Mouse (Mus musculus) neural tube, embryonic 14.5 days (tissue): Measurements from ENCODE around the gene Fcgr4. TPM values are rescaled to one million over a fixed set of nuclear protein-coding genes. Genes with fewer than 3 reads are reported as not detected.
"Not testable (repeated sequence)": the region's sequence is repeated elsewhere in the genome, so short reads cannot be mapped to it uniquely, and the experiment has no call there.

ENCODE experiments used
- ATAC-seq: fragments of 200-750 bp; cut with Nextera tagmentation; 2 replicates; pipeline ENCODE4 v1.8.0; 2017; ENCODE audit warnings: low read depth, mild to moderate bottlenecking, moderate TSS enrichment, moderate library complexity
- H3K27ac ChIP-seq: fragments of 300-500 bp; sonication (generic); 2 replicates; pipeline ENCODE4 v1.5.1; 2014; ENCODE audit warnings: low read depth, mild to moderate bottlenecking, control low read depth, low read length, moderate library complexity, mixed read lengths
- H3K27me3 ChIP-seq: fragments of 300-500 bp; sonication (generic); 2 replicates; pipeline ENCODE4 v1.6.1; 2014; ENCODE audit warnings: low read length; ENCODE audit not compliant: control insufficient read depth, insufficient read depth
- H3K36me3 ChIP-seq: fragments of 300-500 bp; sonication (generic); 2 replicates; pipeline ENCODE4 v1.6.1; 2014; ENCODE audit warnings: low read length, mixed read lengths; ENCODE audit not compliant: control insufficient read depth, insufficient read depth
- H3K4me1 ChIP-seq: fragments of 300-500 bp; sonication (generic); 2 replicates; pipeline ENCODE4 v1.6.1; 2014; ENCODE audit warnings: low read length; ENCODE audit not compliant: control insufficient read depth, insufficient read depth
- H3K4me2 ChIP-seq: fragments of 300-500 bp; sonication (generic); 2 replicates; pipeline ENCODE4 v1.6.1; 2014; ENCODE audit warnings: mild to moderate bottlenecking, low read depth, low read length, control low read depth
- H3K4me3 ChIP-seq: fragments of 300-500 bp; sonication (generic); 2 replicates; pipeline ENCODE4 v1.5.1; 2014; ENCODE audit warnings: low read depth, low read length, control low read depth, mixed read lengths
- H3K9ac ChIP-seq: fragments of 300-500 bp; sonication (generic); replicated peaks from 2 replicates; pipeline ENCODE4 v1.6.1; 2014; ENCODE audit warnings: low read depth, mild to moderate bottlenecking, control low read depth, low read length, mixed read lengths
- H3K9me3 ChIP-seq: fragments of 300-500 bp; sonication (generic); 2 replicates; pipeline ENCODE4 v1.6.1; 2016; ENCODE audit warnings: low read length; ENCODE audit not compliant: control insufficient read depth
- WGBS: fragments of 180-500 bp; shearing (Covaris S2); extraction: QIAGEN DNeasy Blood & Tissue Kit; methylation state at CpG from one replicate; pipeline ENCODE4 v1.1.7; 2014; 5-methylcytosine and 5-hydroxymethylcytosine counted together
- polyA plus RNA-seq: library from polyadenylated mRNA; unstranded; fragments of >200 nt; fragmentation: Nextera tagmentation; extraction: Ambion mirVana; gene quantifications from 2 replicates; pipeline ENCODE4 v1.2.1, GENCODE M21; 2014

Fcgr4 gene
- polyA plus RNA-seq, 1 experiment from 2014 or later, result not detected

DNA sequence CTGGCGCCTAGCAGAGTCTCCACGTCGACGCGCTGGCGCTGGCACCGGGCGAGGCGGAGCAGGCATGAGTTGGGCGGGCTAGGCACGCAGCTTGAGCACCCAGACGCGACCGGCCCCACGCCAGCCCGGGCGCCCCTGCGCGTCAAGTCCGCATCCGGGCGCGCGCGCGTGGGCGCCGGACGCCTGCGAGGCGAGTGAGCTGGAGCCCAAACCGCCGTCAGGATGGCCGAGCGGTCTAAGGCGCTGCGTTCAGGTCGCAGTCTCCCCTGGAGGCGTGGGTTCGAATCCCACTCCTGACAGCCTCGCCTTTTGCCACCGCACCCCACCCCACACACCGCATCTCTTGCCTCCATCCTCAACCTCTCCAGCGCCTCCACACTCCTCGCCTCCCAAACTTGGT lies 47.0 kb downstream of the Fcgr4 start:
- H3K4me2 ChIP-seq, result peak overlapping the region; percentile 29; the same call in 1 of the 2 replicates
- WGBS, result 6% methylated on average over 26 of the region's 45 CpGs
- peaks cover 20% of the 10 kb centered on the region for H3K27me3 ChIP-seq
- ATAC-seq, result peak; percentile 19
- not testable (repeated sequence) for H3K4me3 ChIP-seq, H3K4me1 ChIP-seq, H3K9me3 ChIP-seq, H3K27ac ChIP-seq, H3K36me3 ChIP-seq, H3K9ac ChIP-seq

DNA sequence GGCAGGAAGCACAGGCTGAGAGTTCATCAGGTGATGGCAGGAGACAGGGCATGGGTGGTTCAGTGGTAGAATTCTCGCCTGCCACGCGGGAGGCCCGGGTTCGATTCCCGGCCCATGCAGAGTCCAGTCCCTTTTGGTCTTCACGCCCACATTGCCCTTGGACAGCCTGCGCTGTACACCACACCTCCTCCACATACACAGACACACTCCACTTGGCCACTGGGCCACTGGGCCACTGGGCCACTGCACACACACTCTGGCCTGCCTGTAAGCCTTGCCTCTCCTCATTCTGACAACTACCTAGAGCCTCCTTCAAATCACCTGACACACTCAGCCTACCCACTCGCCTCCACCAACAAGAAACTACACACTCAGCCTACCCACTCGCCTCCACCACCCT lies 47.9 kb downstream of the Fcgr4 start:
- not testable (repeated sequence) for H3K9me3 ChIP-seq, H3K4me2 ChIP-seq, H3K4me3 ChIP-seq, H3K9ac ChIP-seq, H3K27ac ChIP-seq, H3K4me1 ChIP-seq, H3K36me3 ChIP-seq
- ATAC-seq, result peak; percentile 19; the same call in 1 of the 2 replicates
- 20% methylated on average over 2 of the region's 10 CpGs for WGBS
- H3K27me3 ChIP-seq, result peaks cover 20% of the 10 kb centered on the region

- not testable (repeated sequence) for H3K9me3 ChIP-seq, ATAC-seq, H3K9ac ChIP-seq, H3K4me1 ChIP-seq, H3K36me3 ChIP-seq, H3K4me3 ChIP-seq, H3K27ac ChIP-seq, H3K4me2 ChIP-seq
- H3K27me3 ChIP-seq, result peaks cover 19% of the 10 kb centered on the region
- 48% methylated on average over 5 of the region's 5 CpGs for WGBS
Measured at GRCm38 (mm10) chr1:171067928-171068327, 49.2 kb downstream of the Fcgr4 start.

DNA sequence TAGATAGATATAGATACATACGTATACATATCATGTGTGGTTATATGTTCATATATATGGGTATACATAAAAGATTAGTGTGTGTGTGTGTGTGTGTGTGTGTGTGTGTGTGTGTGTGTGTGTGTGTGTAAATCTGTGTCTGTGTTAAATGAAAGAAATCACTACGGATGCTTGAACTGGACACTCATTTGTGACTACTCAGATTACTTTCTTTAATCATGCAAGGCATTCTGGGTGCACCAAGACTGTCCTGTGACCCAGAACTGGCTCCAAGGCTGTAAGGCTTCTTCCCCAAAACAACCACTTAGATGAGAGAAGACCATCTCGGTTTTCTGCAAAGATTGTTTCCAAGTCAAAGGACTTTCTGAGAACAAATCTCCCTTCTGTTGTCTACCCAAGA lies 50.8 kb downstream of the Fcgr4 start:
- 67% methylated on average over 3 of the region's 3 CpGs for WGBS

DNA sequence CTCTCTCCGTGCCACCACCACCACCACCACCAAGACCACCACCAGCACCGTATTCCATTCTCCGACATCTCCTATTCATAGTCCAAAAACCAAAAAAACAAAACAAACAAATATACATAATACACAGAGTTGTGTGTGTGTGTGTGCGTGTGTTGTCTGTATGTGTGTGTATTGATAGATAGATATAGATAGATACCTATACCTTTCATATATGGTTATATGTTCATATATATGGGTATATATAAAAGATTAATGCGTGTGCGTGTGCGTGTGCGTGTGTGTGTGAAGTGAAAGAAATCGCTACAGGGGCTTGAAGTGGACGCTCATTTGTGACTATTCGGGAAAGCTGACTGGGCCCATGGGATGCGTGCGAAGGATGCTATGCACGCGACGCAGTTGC lies 52.2 kb downstream of the Fcgr4 start:
- H3K4me3 ChIP-seq, H3K4me2 ChIP-seq, H3K9ac ChIP-seq, H3K4me1 ChIP-seq, ATAC-seq, H3K27ac ChIP-seq, H3K9me3 ChIP-seq, H3K36me3 ChIP-seq: not testable (repeated sequence)
- H3K27me3 ChIP-seq, result peaks cover 11% of the 10 kb centered on the region
- WGBS, result 23% methylated on average over 11 of the region's 16 CpGs

More for the DNA sequence above, 50.8 kb downstream of the Fcgr4 start:
- H3K27me3 ChIP-seq, result peaks cover 12% of the 10 kb centered on the region
- H3K27ac ChIP-seq, H3K4me2 ChIP-seq, H3K9me3 ChIP-seq, H3K9ac ChIP-seq, ATAC-seq, H3K4me1 ChIP-seq, H3K4me3 ChIP-seq, H3K36me3 ChIP-seq: not testable (repeated sequence)

DNA sequence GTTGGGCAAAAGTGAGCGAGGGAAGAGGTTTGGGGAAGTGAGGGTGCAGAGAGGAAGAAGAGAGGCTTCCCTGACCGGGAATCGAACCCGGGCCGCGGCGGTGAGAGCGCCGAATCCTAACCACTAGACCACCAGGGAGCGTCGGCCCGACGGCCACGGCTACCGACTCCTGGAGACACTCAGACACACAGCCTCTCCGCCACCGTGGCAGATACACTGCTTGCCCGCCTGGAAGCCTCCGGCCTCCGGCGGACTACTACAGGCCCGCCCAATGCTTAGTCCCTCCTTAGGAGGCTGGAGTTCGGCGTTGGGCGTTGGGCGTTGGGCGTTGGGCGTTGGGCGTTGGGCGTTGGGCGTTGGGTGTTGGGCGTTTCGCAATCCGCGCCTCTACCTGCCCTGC lies 53.0 kb downstream of the Fcgr4 start:
- H3K4me3 ChIP-seq, H3K27ac ChIP-seq, H3K9ac ChIP-seq, H3K4me1 ChIP-seq, H3K9me3 ChIP-seq, H3K4me2 ChIP-seq, H3K36me3 ChIP-seq: not testable (repeated sequence)
- no CpG with 5 or more reads among the region's 35 CpGs for WGBS
- H3K27me3 ChIP-seq, result peaks cover 11% of the 10 kb centered on the region
- peak; percentile 36 for ATAC-seq

DNA sequence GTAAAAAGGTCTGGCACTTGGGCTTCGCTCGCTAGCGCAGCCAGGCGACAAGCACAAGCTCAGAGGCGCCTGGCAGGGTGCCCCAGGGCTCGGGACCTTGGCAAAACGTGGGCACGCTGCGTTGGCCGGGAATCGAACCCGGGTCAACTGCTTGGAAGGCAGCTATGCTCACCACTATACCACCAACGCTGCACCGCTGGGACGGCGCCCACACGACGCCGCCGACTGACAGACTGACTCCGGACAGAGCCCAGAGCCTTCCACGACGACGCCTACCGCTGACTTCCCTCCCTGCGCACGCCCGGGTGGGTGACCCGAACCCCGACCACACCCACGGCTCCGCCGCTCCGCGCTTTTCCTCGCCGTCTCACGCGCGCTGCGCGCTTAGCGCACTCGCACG lies 53.5 kb downstream of the Fcgr4 start:
- H3K27ac ChIP-seq, H3K9me3 ChIP-seq, H3K4me2 ChIP-seq, H3K4me1 ChIP-seq, H3K4me3 ChIP-seq, H3K36me3 ChIP-seq, H3K9ac ChIP-seq: not testable (repeated sequence)
- ATAC-seq, result peak; percentile 33; the same call in 1 of the 2 replicates
- no CpG with 5 or more reads among the region's 45 CpGs for WGBS
- H3K27me3 ChIP-seq, result peaks cover 12% of the 10 kb centered on the region

DNA sequence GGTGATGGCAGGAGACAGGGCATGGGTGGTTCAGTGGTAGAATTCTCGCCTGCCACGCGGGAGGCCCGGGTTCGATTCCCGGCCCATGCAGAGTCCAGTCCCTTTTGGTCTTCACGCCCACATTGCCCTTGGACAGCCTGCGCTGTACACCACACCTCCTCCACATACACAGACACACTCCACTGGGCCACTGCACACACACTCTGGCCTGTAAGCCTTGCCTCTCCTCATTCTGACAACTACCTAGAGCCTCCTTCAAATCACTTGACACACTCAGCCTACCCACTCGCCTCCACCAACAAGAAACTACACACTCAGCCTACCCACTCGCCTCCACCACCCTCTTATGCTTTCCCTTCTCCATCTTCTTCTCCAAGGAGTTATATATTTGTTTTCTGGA lies 55.6 kb downstream of the Fcgr4 start:
- H3K4me3 ChIP-seq, H3K36me3 ChIP-seq, H3K9me3 ChIP-seq, H3K4me1 ChIP-seq, H3K27ac ChIP-seq, H3K9ac ChIP-seq, H3K4me2 ChIP-seq: not testable (repeated sequence)
- H3K27me3 ChIP-seq, result peaks cover 11% of the 10 kb centered on the region
- peak; percentile 13; the same call in 1 of the 2 replicates for ATAC-seq
- WGBS, result 14% methylated on average over 4 of the region's 10 CpGs

- not testable (repeated sequence) for H3K36me3 ChIP-seq, H3K4me1 ChIP-seq, H3K4me2 ChIP-seq, H3K4me3 ChIP-seq, H3K27me3 ChIP-seq, ATAC-seq, H3K9me3 ChIP-seq, H3K9ac ChIP-seq, H3K27ac ChIP-seq
- WGBS, result 40% methylated on average over 2 of the region's 5 CpGs
Measured at GRCm38 (mm10) chr1:171076176-171076575, 57.5 kb downstream of the Fcgr4 start.

DNA sequence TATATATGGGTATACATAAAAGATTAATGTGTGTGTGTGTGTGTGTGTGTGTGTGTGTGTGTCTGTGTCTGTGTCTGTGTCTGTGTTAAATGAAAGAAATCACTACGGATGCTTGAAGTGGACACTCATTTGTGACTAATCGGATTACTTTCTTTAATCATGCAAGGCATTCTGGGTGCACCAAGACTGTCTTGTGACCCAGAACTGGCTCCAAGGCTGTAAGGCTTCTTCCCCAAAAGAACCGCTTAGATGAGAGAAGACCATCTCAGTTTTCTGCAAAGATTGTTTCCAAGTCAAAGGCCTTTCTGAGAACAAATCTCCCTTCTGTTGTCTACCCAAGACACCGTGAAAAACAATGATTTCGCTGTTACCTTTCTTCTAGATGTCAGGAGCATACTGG lies 58.5 kb downstream of the Fcgr4 start:
- not testable (repeated sequence) for H3K4me2 ChIP-seq, ATAC-seq, H3K4me3 ChIP-seq, H3K27ac ChIP-seq, H3K9me3 ChIP-seq, H3K9ac ChIP-seq, H3K36me3 ChIP-seq, H3K4me1 ChIP-seq, H3K27me3 ChIP-seq
- WGBS, result 38% methylated on average over 5 of the region's 5 CpGs
